Mouse (Mus musculus): ENCODE measurements at regions not wholly inside any gene's neighbourhood (a gene's known extent, or its start where the extent isn't known, plus 50 kb on each side); places are given as distances from the start of the nearest gene placed in this dataset.

- peak overlapping the region; percentile 56 for H3K27ac ChIP-seq
- no peak overlapping the region for H3K4me3 ChIP-seq
- peak; percentile 35 to 63 for DNase-seq (ENCODE audit: extremely low spot score in 1 of 2, low spot score in 2 of 2)
- no peak for TF ChIP-seq CTCF (IDR thresholded peaks at IDR 0.05)
- intact Hi-C loops (cut with DNase I): loop anchor here (5.0 kb wide), 1 partner anchor 426 kb away; no protein-coding TSS in a partner anchor
Observed at GRCm38 (mm10) chr3:35088241-35089080, 438.3 kb downstream of the Sox2 start.

- intact Hi-C loops (cut with DNase I): loop anchor here (5.0 kb wide), 1 partner anchor 443 kb away; no protein-coding TSS in a partner anchor
- peak in 1 of 2 experiments; percentile 31 for DNase-seq (ENCODE audit: extremely low spot score in 1 of 2, low spot score in 2 of 2)
- no peak for TF ChIP-seq CTCF (IDR thresholded peaks at IDR 0.05)
- H3K4me3 ChIP-seq: no peak overlapping the region
- H3K27ac ChIP-seq: peak overlapping the region; percentile 37; the same call in 1 of the 2 replicates
Observed at GRCm38 (mm10) chr3:35090496-35091133, 440.4 kb downstream of the Sox2 start.

- TF ChIP-seq CTCF (IDR thresholded peaks at IDR 0.05): no peak
- intact Hi-C loops (cut with DNase I): loop anchor here (5.0 kb wide), 1 partner anchor 446 kb away; no protein-coding TSS in a partner anchor
- Histone ChIP-seq H3K4me3 (no peak overlapping the region), H3K27ac (no peak overlapping the region)
- no peak for DNase-seq (ENCODE audit: extremely low spot score in 1 of 2, low spot score in 2 of 2)
Observed at GRCm38 (mm10) chr3:35093001-35093400, 442.8 kb downstream of the Sox2 start.

GRCm38 (mm10) chr3:35095221-35095620 is 445.0 kb downstream of the Sox2 start:
- intact Hi-C loops (cut with DNase I): no loop called here
- no peak for DNase-seq (ENCODE audit: extremely low spot score in 1 of 2, low spot score in 2 of 2)
- no peak for TF ChIP-seq CTCF (IDR thresholded peaks at IDR 0.05)
- H3K4me3 ChIP-seq: no peak overlapping the region
- no peak overlapping the region for H3K27ac ChIP-seq

GRCm38 (mm10) chr3:35096381-35096780 is 446.2 kb downstream of the Sox2 start:
- Histone ChIP-seq H3K27ac (no peak overlapping the region), H3K4me3 (no peak overlapping the region)
- TF ChIP-seq CTCF (IDR thresholded peaks at IDR 0.05): no peak
- intact Hi-C loops (cut with DNase I): no loop called here
- DNase-seq (ENCODE audit: extremely low spot score in 1 of 2, low spot score in 2 of 2): no peak

- TF ChIP-seq CTCF (IDR thresholded peaks at IDR 0.05): no peak
- DNase-seq (ENCODE audit: extremely low spot score in 1 of 2, low spot score in 2 of 2): no peak
- intact Hi-C loops (cut with DNase I): no loop called here
- Histone ChIP-seq H3K27ac (no peak overlapping the region), H3K4me3 (no peak overlapping the region)
Observed at GRCm38 (mm10) chr3:35097766-35098165, 447.6 kb downstream of the Sox2 start.

- no peak for DNase-seq (ENCODE audit: extremely low spot score in 1 of 2, low spot score in 2 of 2)
- H3K4me3 ChIP-seq: no peak overlapping the region
- H3K27ac ChIP-seq: no peak overlapping the region
- TF ChIP-seq CTCF (IDR thresholded peaks at IDR 0.05): no peak
- intact Hi-C loops (cut with DNase I): no loop called here
Observed at GRCm38 (mm10) chr3:35099226-35099625, 449.0 kb downstream of the Sox2 start.

GRCm38 (mm10) chr3:35099876-35100420 is 449.7 kb downstream of the Sox2 start:
- DNase-seq (ENCODE audit: extremely low spot score in 1 of 2, low spot score in 2 of 2): no peak
- intact Hi-C loops (cut with DNase I): loop anchor here (10.0 kb wide), 3 partner anchors 475 to 1145 kb away; no protein-coding TSS in a partner anchor
- Histone ChIP-seq H3K27ac (no peak overlapping the region), H3K4me3 (no peak overlapping the region)
- TF ChIP-seq CTCF (IDR thresholded peaks at IDR 0.05): no peak

- H3K27ac ChIP-seq: no peak overlapping the region
- intact Hi-C loops (cut with DNase I): loop anchor here (10.0 kb wide), 3 partner anchors 474 to 1146 kb away; no protein-coding TSS in a partner anchor
- TF ChIP-seq CTCF (IDR thresholded peaks at IDR 0.05): no peak
- no peak overlapping the region for H3K4me3 ChIP-seq
- no peak for DNase-seq (ENCODE audit: extremely low spot score in 1 of 2, low spot score in 2 of 2)
Observed at GRCm38 (mm10) chr3:35101286-35101685, 451.1 kb downstream of the Sox2 start.

GRCm38 (mm10) chr3:35101951-35102350 is 451.7 kb downstream of the Sox2 start:
- DNase-seq (ENCODE audit: extremely low spot score in 1 of 2, low spot score in 2 of 2): no peak
- H3K27ac ChIP-seq: no peak overlapping the region
- TF ChIP-seq CTCF (IDR thresholded peaks at IDR 0.05): no peak
- intact Hi-C loops (cut with DNase I): loop anchor here (2.0 to 10.0 kb wide), 4 partner anchors 381 to 1147 kb away; no protein-coding TSS in a partner anchor
- H3K4me3 ChIP-seq: no peak overlapping the region

- no peak overlapping the region for H3K4me3 ChIP-seq
- intact Hi-C loops (cut with DNase I): loop anchor here (1.0 to 10.0 kb wide), 6 partner anchors 380 to 1148 kb away; no protein-coding TSS in a partner anchor
- peak overlapping the region; percentile 38; the same call in 1 of the 2 replicates for H3K27ac ChIP-seq
- peak; percentile 57 to 72 for DNase-seq (ENCODE audit: extremely low spot score in 1 of 2, low spot score in 2 of 2)
- peak; percentile 91 for TF ChIP-seq CTCF (IDR thresholded peaks at IDR 0.05)
Observed at GRCm38 (mm10) chr3:35102715-35103591, 452.7 kb downstream of the Sox2 start.

Measured in left cerebral cortex, adult 2 months (tissue).